Mouse (Mus musculus) limb, embryonic 14.5 days (tissue): ENCODE results near the gene Stum. TPM values are rescaled to one million over a fixed set of nuclear protein-coding genes. Genes with fewer than 3 reads are reported as not detected.
A peak's percentile ranks its signal among the peaks of the same experiment; 100 is the strongest.

Experiments used
- ATAC-seq: fragments of 200-750 bp; cut with Nextera tagmentation; 2 replicates; pipeline ENCODE4 v1.8.0; 2017; ENCODE audit warnings: low read depth, moderate number of reproducible peaks, moderate TSS enrichment; ENCODE audit not compliant: low FRiP score
- DNase-seq: peaks from one replicate; pipeline ENCODE4 v3.0.0-alpha.2; 2015; ENCODE audit warnings: low spot score
- H3K27ac ChIP-seq: fragments of 300-500 bp; sonication (generic); replicated peaks from 2 replicates; pipeline ENCODE4 v1.5.1; 2014; ENCODE audit warnings: low read depth, mild to moderate bottlenecking, low read length, moderate library complexity, mixed read lengths
- H3K27me3 ChIP-seq: fragments of 300-500 bp; sonication (generic); 2 replicates; pipeline ENCODE4 v1.6.1; 2014; ENCODE audit warnings: low read length, mixed read lengths; ENCODE audit not compliant: control insufficient read depth, insufficient read depth
- H3K36me3 ChIP-seq: fragments of 300-500 bp; sonication (generic); 2 replicates; pipeline ENCODE4 v1.6.1; 2014; ENCODE audit warnings: mild to moderate bottlenecking, low read length, moderate library complexity, mixed read lengths; ENCODE audit not compliant: control insufficient read depth, insufficient read depth
- H3K4me1 ChIP-seq: fragments of 300-500 bp; sonication (generic); 2 replicates; pipeline ENCODE4 v1.6.1; 2014; ENCODE audit warnings: antibody characterized with exemption, low read length, mixed read lengths; ENCODE audit not compliant: control insufficient read depth, insufficient read depth
- H3K4me2 ChIP-seq: fragments of 300-500 bp; sonication (generic); replicated peaks from 2 replicates; pipeline ENCODE4 v1.6.1; 2014; ENCODE audit warnings: low read depth, mild to moderate bottlenecking, low read length, moderate library complexity; ENCODE audit not compliant: severe bottlenecking
- H3K4me3 ChIP-seq: fragments of 300-500 bp; sonication (generic); replicated peaks from 2 replicates; pipeline ENCODE4 v1.5.1; 2014; ENCODE audit warnings: low read length
- H3K9ac ChIP-seq: fragments of 300-500 bp; sonication (generic); 2 replicates; pipeline ENCODE4 v1.6.1; 2014; ENCODE audit warnings: mild to moderate bottlenecking, low read depth, low read length, moderate library complexity; ENCODE audit not compliant: severe bottlenecking
- H3K9me3 ChIP-seq: fragments of 300-500 bp; sonication (generic); 2 replicates; pipeline ENCODE4 v1.6.1; 2016; ENCODE audit warnings: low read length; ENCODE audit not compliant: control insufficient read depth
- POLR2A ChIP-seq: fragments of 200-500 bp; IDR thresholded peaks from 2 replicates; pipeline ENCODE4 v1.8.0; 2012; ENCODE audit warnings: inconsistent platforms, mild to moderate bottlenecking, moderate library complexity, borderline replicate concordance; ENCODE audit not compliant: insufficient read depth, insufficient read length; ENCODE audit errors: extremely low read depth
- WGBS: fragments of 180-500 bp; shearing (Covaris S2); extraction: QIAGEN DNeasy Blood & Tissue Kit; methylation state at CpG from one replicate; pipeline ENCODE4 v1.1.7; 2014; 5-methylcytosine and 5-hydroxymethylcytosine counted together
- polyA plus RNA-seq, 2 experiments: library from polyadenylated mRNA; depleted of rRNA in 1 of 2; stranded (reverse) in 1 of 2; unstranded in 1 of 2; fragments of >200 nt; fragmentation: Nextera tagmentation in 1 of 2; extraction: Ambion mirVana in 1 of 2; gene quantifications; 2 replicates each; pipeline versions ENCODE4 v1.2.1 to v1.2.3; 2012 to 2014

Gene Stum
- polyA plus RNA-seq, 2 experiments, result 5.8 to 6.3 TPM

DNA sequence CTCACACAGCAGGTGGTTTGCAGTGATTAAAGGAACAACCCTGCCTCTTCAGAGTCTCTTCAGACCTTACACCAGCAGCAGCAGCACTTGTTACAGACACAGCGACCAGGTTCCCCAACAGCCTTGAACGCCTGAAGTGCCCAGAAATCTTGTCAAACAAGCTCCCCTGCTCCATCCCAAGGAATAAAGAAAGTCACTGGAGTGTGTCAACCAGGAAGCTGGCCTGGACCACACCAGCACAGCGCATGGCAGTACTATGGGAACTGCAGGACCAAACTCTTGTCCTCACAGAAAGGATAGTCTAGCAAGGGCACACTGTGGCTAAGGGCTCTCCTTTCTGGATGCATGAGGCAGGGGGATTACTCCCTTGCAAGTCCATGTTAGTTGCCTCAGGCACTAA is 38.9 kb downstream of the Stum start:
- no peaks in the 10 kb centered on the region for H3K36me3 ChIP-seq
- H3K9me3 ChIP-seq, result no peaks in the 10 kb centered on the region
- no peaks in the 10 kb centered on the region for H3K4me1 ChIP-seq
- WGBS, result 51% methylated on average over 3 of the region's 3 CpGs
- H3K27ac ChIP-seq, result no peak overlapping the region
- H3K4me2 ChIP-seq, result no peak overlapping the region
- H3K27me3 ChIP-seq, result no peaks in the 10 kb centered on the region
- H3K9ac ChIP-seq, result no peak overlapping the region
- no peak overlapping the region for H3K4me3 ChIP-seq
- DNase-seq (no peak), ATAC-seq (no peak)
- TF ChIP-seq POLR2A, result no peak

DNA sequence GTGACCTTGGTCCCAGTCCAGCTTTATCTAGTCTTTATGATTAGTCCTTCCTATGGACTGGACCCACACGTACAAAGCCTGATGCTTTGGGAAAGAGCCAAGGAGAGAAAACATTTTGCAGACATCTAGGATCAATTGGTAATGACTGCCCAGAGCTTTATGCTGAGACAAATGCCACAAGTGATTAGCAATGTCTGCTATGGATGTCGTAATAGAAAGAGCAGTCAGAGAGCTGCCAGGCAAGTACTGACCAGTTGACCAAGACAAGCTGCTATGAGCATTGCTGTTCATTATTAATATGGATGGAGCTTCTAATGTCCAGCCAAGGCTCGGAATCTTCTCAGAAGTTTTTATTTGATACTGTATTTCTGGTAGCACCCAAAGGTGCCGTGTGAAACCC is 43.8 kb downstream of the Stum start:
- no peak overlapping the region for H3K4me3 ChIP-seq
- no peak overlapping the region for H3K9ac ChIP-seq
- 79% methylated on average over 4 of the region's 4 CpGs for whole genome bisulfite sequencing
- H3K4me2 ChIP-seq, result no peak overlapping the region
- no peak for DNase-seq
- H3K36me3 ChIP-seq, result no peaks in the 10 kb centered on the region
- no peaks in the 10 kb centered on the region for H3K9me3 ChIP-seq
- peaks cover 4% of the 10 kb centered on the region for H3K4me1 ChIP-seq
- no peak overlapping the region for H3K27ac ChIP-seq
- ATAC-seq, result no peak
- TF ChIP-seq POLR2A, result no peak
- H3K27me3 ChIP-seq, result no peaks in the 10 kb centered on the region

GRCm38 (mm10) chr1:180434925-180435324 is 48.4 kb downstream of the Stum start:
- ATAC-seq, result no peak
- Histone ChIP-seq H3K9ac (no peak overlapping the region), H3K9me3 (no peaks in the 10 kb centered on the region), H3K27ac (no peak overlapping the region), H3K4me2 (no peak overlapping the region; the same call in 1 of the 2 replicates), H3K4me3 (no peak overlapping the region), H3K36me3 (no peaks in the 10 kb centered on the region), H3K27me3 (no peaks in the 10 kb centered on the region), H3K4me1 (peaks cover 17% of the 10 kb centered on the region)
- 11% methylated on average over 9 of the region's 9 CpGs for WGBS
- no peak for TF ChIP-seq POLR2A
- DNase-seq, result no peak

GRCm38 (mm10) chr1:180433796-180434566 is 49.3 kb downstream of the Stum start:
- ATAC-seq (peak; percentile 89), DNase-seq (peak; percentile 85)
- TF ChIP-seq POLR2A, result no peak
- H3K27me3 ChIP-seq, result no peaks in the 10 kb centered on the region
- H3K4me1 ChIP-seq, result peaks cover 18% of the 10 kb centered on the region
- no peak overlapping the region for H3K27ac ChIP-seq
- no peak overlapping the region for H3K4me3 ChIP-seq
- H3K36me3 ChIP-seq, result no peaks in the 10 kb centered on the region
- H3K4me2 ChIP-seq, result no peak overlapping the region; the same call in 1 of the 2 replicates
- H3K9me3 ChIP-seq, result no peaks in the 10 kb centered on the region
- H3K9ac ChIP-seq, result no peak overlapping the region
- WGBS, result 16% methylated on average over 7 of the region's 7 CpGs

- Histone ChIP-seq H3K9ac (peak overlapping the region; percentile 56), H3K36me3 (no peaks in the 10 kb centered on the region), H3K27me3 (no peaks in the 10 kb centered on the region), H3K4me1 (peaks cover 21% of the 10 kb centered on the region), H3K4me3 (peak overlapping the region; percentile 31), H3K9me3 (no peaks in the 10 kb centered on the region), H3K4me2 (peak overlapping the region; percentile 52), H3K27ac (no peak overlapping the region; the same call in 1 of the 2 replicates)
- TF ChIP-seq POLR2A, result peak; percentile 36; the same call in 1 of the 2 replicates
- 1% methylated on average over 16 of the region's 16 CpGs for WGBS
- ATAC-seq (0 out of 2 replicates have a peak, but pooled peaks have one; percentile 8), DNase-seq (no peak)
Observed at GRCm38 (mm10) chr1:180433098-180433538, 50.2 kb downstream of the Stum start.
